Mouse (Mus musculus) ZHBTc4 (cell line): ENCODE results near the gene Cst11.
A peak's percentile ranks its signal among the peaks of the same experiment; 100 is the strongest.
"Not testable (repeated sequence)": the region's sequence is repeated elsewhere in the genome, so short reads cannot be mapped to it uniquely, and the experiment has no call there.

Experiments
- DNase-seq: peaks from one replicate; pipeline ENCODE4 v3.0.0-alpha.2; 2011; ENCODE audit warnings: low read depth, low spot score

The Cst11 gene

DNA sequence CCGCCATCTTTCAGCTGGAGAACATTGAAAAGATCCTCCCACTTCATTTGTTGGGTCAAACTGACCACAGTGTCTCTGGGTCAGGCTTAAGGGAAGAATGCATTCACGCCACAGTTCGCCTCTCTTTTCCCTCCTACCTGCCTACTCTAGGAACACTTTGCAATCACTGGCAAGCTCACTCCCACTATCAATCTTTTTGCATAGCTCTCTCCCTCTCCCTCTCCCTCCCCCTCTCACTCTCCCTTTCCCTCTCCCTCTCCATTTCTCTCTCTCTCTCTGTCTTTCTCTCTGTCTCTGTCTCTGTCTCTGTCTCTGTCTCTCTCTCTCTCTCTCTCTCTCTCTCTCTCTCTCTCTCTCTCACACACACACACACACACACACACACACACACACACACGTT is at the start of gene Cst11:
Gene Cst11, minus strand, starts transcription at position 101 of the 400 bp plus-strand sequence.
- DNase-seq, result not testable (repeated sequence)

GRCm38 (mm10) chr2:148819909-148820308 is 48.6 kb upstream of the Cst11 start, which contains the start of gene Cst13:
Gene Cst13, plus strand, starts transcription at chr2:148820081.
- DNase-seq, result no peak

GRCm38 (mm10) chr2:148806696-148807095 is 35.4 kb upstream of the Cst11 start:
- no peak for DNase-seq

DNA sequence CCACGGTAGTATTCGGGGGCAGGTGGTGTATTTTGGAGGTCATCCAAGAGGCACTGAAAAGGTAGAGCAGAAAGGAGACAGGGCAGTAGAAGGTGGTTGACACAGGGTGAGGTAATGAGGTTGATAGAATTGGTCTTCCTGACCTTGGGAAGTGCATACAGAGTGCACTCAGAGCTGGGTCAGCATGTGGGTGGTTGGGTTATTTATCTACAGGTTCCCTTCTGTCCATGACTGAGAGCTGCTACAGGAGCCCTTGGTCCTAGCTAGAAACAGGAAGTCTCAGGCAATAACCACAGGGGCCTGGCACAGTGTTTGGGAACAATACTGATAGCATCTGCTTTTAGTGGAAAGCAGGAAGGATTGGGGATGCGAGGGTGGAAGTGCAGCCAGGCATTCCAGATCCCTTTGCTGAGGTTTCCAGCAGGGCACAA is 30.2 kb upstream of the Cst11 start:
- DNase-seq, result no peak

DNA sequence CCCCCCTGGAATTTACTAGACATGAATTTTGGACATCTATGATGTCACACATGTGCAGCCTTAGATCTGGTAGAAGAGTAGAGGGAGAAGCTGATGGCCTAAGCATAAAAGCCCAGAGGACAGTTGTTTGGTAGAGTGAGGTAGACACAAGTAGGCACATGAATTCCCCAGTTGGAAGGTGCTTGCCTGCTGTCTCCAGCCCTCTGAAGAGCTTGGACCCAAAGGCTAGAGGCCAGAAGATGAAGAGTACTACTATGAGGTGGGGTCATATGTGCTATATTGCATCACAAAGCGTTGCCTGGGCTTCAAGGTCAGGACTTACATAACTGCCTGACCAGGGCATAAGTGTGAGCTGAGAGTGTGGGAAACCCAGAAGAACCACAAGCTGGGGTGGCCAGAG is 27.2 kb upstream of the Cst11 start, which contains the start of gene Cst8:
Gene Cst8, plus strand, starts transcription at position 301 of the 400 bp plus-strand sequence.
- no peak for DNase-seq

- no peak for DNase-seq
Measured at GRCm38 (mm10) chr2:148789142-148789541, 17.8 kb upstream of the Cst11 start, which contains the start of gene Cst12. Gene Cst12, plus strand, starts transcription at chr2:148789361.

GRCm38 (mm10) chr2:148781709-148782108 is 10.4 kb upstream of the Cst11 start, which contains the start of gene 8030411F24Rik:
Gene 8030411F24Rik, plus strand, starts transcription at chr2:148782009.
- DNase-seq, result peak; percentile 12

- DNase-seq, result peak; percentile 49
Measured at GRCm38 (mm10) chr2:148763648-148764388, 7.5 kb downstream of the Cst11 start.

- DNase-seq, result no peak
Measured at GRCm38 (mm10) chr2:148754310-148754846, 16.9 kb downstream of the Cst11 start.

DNA sequence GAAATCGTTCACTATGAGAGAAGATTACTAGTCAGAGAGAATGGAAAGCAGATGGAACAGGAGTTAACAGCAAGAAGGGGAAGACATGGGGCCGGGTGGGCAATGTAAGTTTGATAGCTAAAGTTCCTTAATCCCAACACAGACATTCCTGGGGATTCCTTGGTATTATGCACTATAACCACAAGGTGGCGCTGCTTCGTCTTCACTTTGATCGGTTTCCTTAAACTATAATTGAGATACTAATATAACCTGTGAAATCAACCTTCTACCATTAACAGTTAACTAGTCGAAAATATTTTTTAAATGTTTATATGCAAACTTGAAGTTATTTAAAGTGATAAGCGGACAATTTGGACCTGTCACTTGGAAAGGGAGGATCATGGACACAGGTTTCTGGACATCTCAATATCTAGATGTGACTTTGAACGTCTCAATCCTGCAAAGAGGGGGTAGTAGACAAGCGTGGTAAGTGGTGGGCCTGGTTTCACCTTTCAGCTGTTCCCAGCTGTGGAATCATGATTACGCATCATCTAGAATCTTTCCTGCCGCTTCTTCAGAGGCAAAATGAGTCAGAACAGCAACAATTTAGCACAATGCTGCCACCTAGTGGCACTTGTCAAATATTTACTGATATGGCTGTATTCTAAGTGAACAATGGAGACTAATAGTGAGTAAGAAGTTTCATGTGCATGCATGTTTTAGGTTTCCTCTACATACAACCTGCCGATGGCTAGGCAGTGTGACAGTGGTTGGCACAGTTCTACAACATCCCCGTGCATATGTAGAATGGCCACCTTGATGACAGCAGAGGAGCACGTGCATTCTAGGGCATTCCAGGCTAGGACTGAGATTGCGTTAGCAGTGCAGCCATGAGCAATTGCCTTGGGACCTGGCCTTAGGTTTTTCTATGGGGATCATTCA is 19.1 kb downstream of the Cst11 start:
- peak; percentile 92 for DNase-seq

DNA sequence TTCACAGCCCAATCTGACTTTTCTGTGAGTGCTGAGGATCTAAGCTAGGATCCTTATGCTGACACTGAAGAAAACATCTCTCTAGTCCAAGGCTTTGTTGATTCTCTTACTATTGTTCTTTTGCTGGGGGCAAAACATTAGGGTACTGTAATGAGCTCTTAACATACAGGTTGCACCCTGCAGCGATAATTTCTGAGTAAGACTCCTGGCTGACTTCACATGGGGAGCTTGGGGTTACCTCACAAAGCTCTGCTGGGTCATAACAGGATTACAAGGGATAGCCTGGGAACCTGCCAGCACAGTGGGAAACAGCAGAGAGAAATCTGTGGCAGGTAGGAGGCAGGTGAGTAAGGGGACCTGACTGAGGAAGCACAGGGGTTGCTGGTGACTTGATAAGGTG is 21.2 kb downstream of the Cst11 start, which contains the start of gene Cstl1:
Gene Cstl1, plus strand, starts transcription at position 301 of the 400 bp plus-strand sequence.
- no peak for DNase-seq

DNA sequence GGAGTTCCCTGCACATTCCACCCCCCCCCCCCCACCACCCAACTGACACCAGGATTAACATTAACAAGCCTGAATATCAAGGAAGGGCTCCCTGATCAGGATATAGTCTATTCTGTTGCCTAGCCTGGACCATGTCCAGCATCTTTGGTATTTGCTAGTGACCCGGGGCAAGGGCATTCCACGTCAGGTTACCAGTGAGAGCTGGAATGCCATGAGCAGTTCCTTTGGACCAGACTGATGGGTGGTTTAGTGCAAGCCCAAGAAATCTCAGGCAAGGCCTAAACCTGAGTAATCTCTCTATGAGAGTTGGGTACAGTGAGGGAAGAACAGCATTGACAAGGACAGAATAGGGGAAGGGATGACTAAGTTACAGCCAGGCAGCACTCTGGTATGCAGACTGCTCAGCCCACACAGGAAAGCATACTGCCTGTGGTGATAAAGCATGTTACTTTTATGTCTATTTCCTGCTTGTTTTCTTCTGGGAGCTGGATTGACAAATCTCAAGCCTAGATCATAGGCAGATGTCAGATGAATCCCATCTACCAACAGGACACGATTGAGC is 27.4 kb downstream of the Cst11 start:
- no peak for DNase-seq

DNA sequence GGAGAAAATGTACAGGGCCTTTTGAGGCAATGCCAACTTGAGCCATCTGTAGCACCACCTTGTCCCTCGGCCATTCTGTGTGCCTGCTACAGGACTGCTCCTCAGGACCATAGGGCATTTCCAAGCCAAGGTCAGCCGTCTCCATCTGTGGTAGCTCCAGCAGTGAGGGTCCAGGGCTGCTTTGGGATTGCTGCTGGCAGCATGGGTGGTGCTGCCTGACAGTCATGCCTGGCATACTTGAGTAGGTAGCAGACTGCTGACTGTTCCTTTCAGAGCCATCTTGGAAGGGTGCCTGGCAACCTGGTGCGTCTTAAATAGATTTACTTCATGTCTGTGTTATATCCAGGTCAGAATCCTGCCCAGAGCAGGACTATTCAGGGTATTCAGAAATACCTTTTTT is 28.3 kb downstream of the Cst11 start:
- no peak for DNase-seq

GRCm38 (mm10) chr2:148732327-148733000 is 38.8 kb downstream of the Cst11 start, which contains the start of gene Napb:
Gene Napb, minus strand, starts transcription at chr2:148732467.
- peak; percentile 97 for DNase-seq

- DNase-seq, result peak; percentile 18
Measured at GRCm38 (mm10) chr2:148731614-148732326, 39.5 kb downstream of the Cst11 start.

GRCm38 (mm10) chr2:148719271-148719995 is 51.9 kb downstream of the Cst11 start:
- DNase-seq, result no peak
